ENCODE assay signal across 9 mouse cellular contexts in genomic region chr4:32538088-32538487, GRCm38 (mm10).
A peak's percentile ranks its signal among the peaks of the same experiment; 100 is the strongest.
DNase-seq lines count a peak whose midpoint lies in the region; ATAC-seq lines count a peak whose summit lies in the region.
"Had no signal": no experiment of that assay in that cellular context is flagged by ENCODE, and none has a peak within 500 bp of the region (broad histone marks: within the 10 kb centered on the region; RNA-seq: fewer than 3 reads in every experiment).

No protein-coding gene starts in this region.

- no peak overlapping the region for H3K4me3 ChIP-seq in limb, embryonic 11.5 days (ENCODE audit: low read depth, low read length)
- H3K4me3 ChIP-seq: embryonic facial prominence, embryonic 12.5 days had no signal

- 21% methylated on average over 5 of the region's 5 CpGs for WGBS in limb, embryonic 11.5 days

- H3K27ac ChIP-seq in limb, embryonic 11.5 days (replicated peaks; ENCODE audit: low read depth, low read length), result no peak overlapping the region; the same call in 1 of the 2 replicates
- H3K27ac ChIP-seq: embryonic facial prominence, embryonic 12.5 days had no signal

- no peaks in the 10 kb centered on the region for H3K27me3 ChIP-seq in limb, embryonic 11.5 days (ENCODE audit: control insufficient read depth, insufficient read depth, low read length)
- H3K27me3 ChIP-seq: embryonic facial prominence, embryonic 12.5 days had no signal

- H3K4me2 ChIP-seq in limb, embryonic 11.5 days (ENCODE audit: low read depth, severe bottlenecking), result no peak overlapping the region
- H3K4me2 ChIP-seq: embryonic facial prominence, embryonic 12.5 days had no signal

- ATAC-seq in limb, embryonic 11.5 days (ENCODE audit: insufficient number of reproducible peaks, low FRiP score, low TSS enrichment, low read depth), result no peak

- peaks cover 31% of the 10 kb centered on the region for H3K4me1 ChIP-seq in limb, embryonic 11.5 days (ENCODE audit: control insufficient read depth, insufficient read depth, low read length)

- no peak overlapping the region for H3K9ac ChIP-seq in limb, embryonic 11.5 days (ENCODE audit: low read length)
- H3K9ac ChIP-seq: embryonic facial prominence, embryonic 12.5 days had no signal

- no peaks in the 10 kb centered on the region; the same call in 1 of the 2 replicates for H3K9me3 ChIP-seq in limb, embryonic 11.5 days (ENCODE audit: control insufficient read depth, low read length)
- H3K9me3 ChIP-seq: embryonic facial prominence, embryonic 12.5 days had no signal

- peak; percentile 74 for DNase-seq in 3T3-L1 (ENCODE audit: low read depth, low spot score)
- peak; percentile 24 for DNase-seq in T-cell, adult 2 months (ENCODE audit: low spot score)
- DNase-seq in embryo, embryonic 10 days (ENCODE audit: low spot score), result peak; percentile 89
- peak; percentile 47 to 72 for DNase-seq in gastrocnemius, postnatal 4 days (ENCODE audit: low spot score in 2 of 2)
- peak; percentile 66 for DNase-seq in kidney, adult 18-20 months
- DNase-seq in limb, embryonic 11.5 days (ENCODE audit: low spot score), result peak; percentile 84
- peak; percentile 49 for DNase-seq in naive thymus-derived CD4-positive, alpha-beta T cell, adult 2 months (ENCODE audit: low read depth)
- DNase-seq in urinary bladder, postnatal 4 days (ENCODE audit: low spot score in 2 of 2), result peak; percentile 54 to 74

- no peaks in the 10 kb centered on the region for H3K36me3 ChIP-seq in limb, embryonic 11.5 days (ENCODE audit: control insufficient read depth, insufficient read depth, low read length)
- H3K36me3 ChIP-seq: embryonic facial prominence, embryonic 12.5 days had no signal

Comparison
In these comparisons a context has a peak if more than half of its experiments do, and no peak if none do; other contexts are left out.
1. DNase-seq: peak in every context shown above with its lines; median percentile 89 in embryo, embryonic 10 days; 84 in limb, embryonic 11.5 days; 74 in 3T3-L1; 66 in kidney, adult 18-20 months; 64 in urinary bladder, postnatal 4 days; 60 in gastrocnemius, postnatal 4 days; 49 in naive thymus-derived CD4-positive, alpha-beta T cell, adult 2 months; 24 in T-cell, adult 2 months.